Mouse (Mus musculus): ENCODE data around the gene Gng12.
"Not testable (repeated sequence)": the region's sequence is repeated elsewhere in the genome, so short reads cannot be mapped to it uniquely, and the experiment has no call there.

The Gng12 gene

GRCm38 (mm10) chr6:67029312-67029950 is 133.2 kb downstream of the Gng12 start:
- no peak for DNase-seq (ENCODE audit: low spot score)

- DNase-seq (ENCODE audit: low spot score): no peak
Observed at GRCm38 (mm10) chr6:67029987-67030386, 133.8 kb downstream of the Gng12 start.

GRCm38 (mm10) chr6:67030416-67030815 is 134.2 kb downstream of the Gng12 start:
- DNase-seq (ENCODE audit: low spot score): no peak

GRCm38 (mm10) chr6:67030846-67031245 is 134.6 kb downstream of the Gng12 start:
- DNase-seq (ENCODE audit: low spot score): no peak

GRCm38 (mm10) chr6:67032551-67032950 is 136.4 kb downstream of the Gng12 start:
- not testable (repeated sequence) for DNase-seq (ENCODE audit: low spot score)

GRCm38 (mm10) chr6:67032972-67033371 is 136.8 kb downstream of the Gng12 start:
- DNase-seq (ENCODE audit: low spot score): not testable (repeated sequence)

- no peak for DNase-seq (ENCODE audit: low spot score)
Observed at GRCm38 (mm10) chr6:67033604-67034003, 137.4 kb downstream of the Gng12 start.

GRCm38 (mm10) chr6:67034331-67035130 is 138.3 kb downstream of the Gng12 start:
- DNase-seq (ENCODE audit: low spot score): no peak

- no peak for DNase-seq (ENCODE audit: low spot score)
Observed at GRCm38 (mm10) chr6:67035388-67036299, 139.4 kb downstream of the Gng12 start.

- DNase-seq (ENCODE audit: low spot score): peak; percentile 54
Observed at GRCm38 (mm10) chr6:67036356-67036811, 140.2 kb downstream of the Gng12 start.

GRCm38 (mm10) chr6:67036837-67037628 is 140.8 kb downstream of the Gng12 start, which contains the start of gene Gadd45a:
TSS of gene Gadd45a (minus strand) at chr6:67037457.
- DNase-seq (ENCODE audit: low spot score): peak; percentile 77

- DNase-seq (ENCODE audit: low spot score): no peak
Observed at GRCm38 (mm10) chr6:67038964-67039363, 142.8 kb downstream of the Gng12 start.

GRCm38 (mm10) chr6:67040904-67041410 is 144.8 kb downstream of the Gng12 start:
- DNase-seq (ENCODE audit: low spot score): no peak

- DNase-seq (ENCODE audit: low spot score): no peak
Observed at GRCm38 (mm10) chr6:67045424-67045823, 149.2 kb downstream of the Gng12 start.

- DNase-seq (ENCODE audit: low spot score): no peak
Observed at GRCm38 (mm10) chr6:67046937-67047336, 150.7 kb downstream of the Gng12 start.

- DNase-seq (ENCODE audit: low spot score): no peak
Observed at GRCm38 (mm10) chr6:67048052-67048691, 152.0 kb downstream of the Gng12 start.

GRCm38 (mm10) chr6:67048880-67049694 is 152.9 kb downstream of the Gng12 start:
- DNase-seq (ENCODE audit: low spot score): no peak

GRCm38 (mm10) chr6:67049695-67050038 is 153.5 kb downstream of the Gng12 start:
- no peak for DNase-seq (ENCODE audit: low spot score)

GRCm38 (mm10) chr6:67050063-67050462 is 153.9 kb downstream of the Gng12 start:
- no peak for DNase-seq (ENCODE audit: low spot score)

All from layer of hippocampus, adult 9-10 months (tissue).